Mouse (Mus musculus) embryonic facial prominence, embryonic 15.5 days (tissue): ENCODE data around the gene Vps37c. TPM values are rescaled to one million over a fixed set of nuclear protein-coding genes. Genes with fewer than 3 reads are reported as not detected.
A peak's percentile ranks its signal among the peaks of the same experiment; 100 is the strongest.

Source experiments
- ATAC-seq: fragments of 200-750 bp; cut with Nextera tagmentation; 2 replicates; pipeline ENCODE4 v1.8.0; 2017; ENCODE audit warnings: low read depth, moderate TSS enrichment; ENCODE audit not compliant: insufficient number of reproducible peaks, low FRiP score, low TSS enrichment
- H3K27ac ChIP-seq: fragments of 300-500 bp; sonication (generic); replicated peaks from 2 replicates; pipeline ENCODE4 v1.5.1; 2015; ENCODE audit warnings: mild to moderate bottlenecking, inconsistent platforms
- H3K27me3 ChIP-seq: fragments of 300-500 bp; sonication (generic); 2 replicates; pipeline ENCODE4 v1.6.1; 2015; ENCODE audit warnings: inconsistent platforms
- H3K36me3 ChIP-seq: fragments of 300-500 bp; sonication (generic); 2 replicates; pipeline ENCODE4 v1.6.1; 2015; ENCODE audit warnings: mild to moderate bottlenecking, inconsistent platforms
- H3K4me1 ChIP-seq: fragments of 300-500 bp; sonication (generic); 2 replicates; pipeline ENCODE4 v1.6.1; 2015; ENCODE audit warnings: inconsistent platforms
- H3K4me2 ChIP-seq: fragments of 300-500 bp; sonication (generic); replicated peaks from 2 replicates; pipeline ENCODE4 v1.6.1; 2015; ENCODE audit warnings: mild to moderate bottlenecking, inconsistent platforms
- H3K4me3 ChIP-seq: fragments of 300-500 bp; sonication (generic); replicated peaks from 2 replicates; pipeline ENCODE4 v1.5.1; 2015; ENCODE audit warnings: mild to moderate bottlenecking, inconsistent platforms
- H3K9ac ChIP-seq: fragments of 300-500 bp; sonication (generic); 2 replicates; pipeline ENCODE4 v1.6.1; 2015; ENCODE audit warnings: inconsistent platforms
- H3K9me3 ChIP-seq: fragments of 300-500 bp; sonication (generic); replicated peaks from 2 replicates; pipeline ENCODE4 v1.6.1; 2016; ENCODE audit warnings: inconsistent platforms
- WGBS: fragments of 180-500 bp; shearing (Covaris S2); methylation state at CpG from one replicate; pipeline ENCODE4 v1.1.7; 2015; 5-methylcytosine and 5-hydroxymethylcytosine counted together
- polyA plus RNA-seq: library from polyadenylated mRNA; unstranded; fragments of >200 nt; fragmentation: Nextera tagmentation; extraction: Ambion mirVana; gene quantifications from 2 replicates; pipeline ENCODE4 v1.2.1, GENCODE M21; 2015

Vps37c gene
- polyA plus RNA-seq, 1 experiment from 2014 or later, result 47.0 TPM

- 30% methylated on average over 5 of the region's 5 CpGs for WGBS
- H3K9ac ChIP-seq, result peak overlapping the region; percentile 85
- H3K4me1 ChIP-seq, result peaks cover 37% of the 10 kb centered on the region
- H3K27me3 ChIP-seq, result no peaks in the 10 kb centered on the region
- H3K27ac ChIP-seq, result peak overlapping the region; percentile 97
- no peak for ATAC-seq
- peak overlapping the region; percentile 72 for H3K4me2 ChIP-seq
- H3K36me3 ChIP-seq, result no peaks in the 10 kb centered on the region
- H3K9me3 ChIP-seq, result no peaks in the 10 kb centered on the region
- peak overlapping the region; percentile 90 for H3K4me3 ChIP-seq
Observed at GRCm38 (mm10) chr19:10689470-10690166, 1.1 kb downstream of the Vps37c start.

DNA sequence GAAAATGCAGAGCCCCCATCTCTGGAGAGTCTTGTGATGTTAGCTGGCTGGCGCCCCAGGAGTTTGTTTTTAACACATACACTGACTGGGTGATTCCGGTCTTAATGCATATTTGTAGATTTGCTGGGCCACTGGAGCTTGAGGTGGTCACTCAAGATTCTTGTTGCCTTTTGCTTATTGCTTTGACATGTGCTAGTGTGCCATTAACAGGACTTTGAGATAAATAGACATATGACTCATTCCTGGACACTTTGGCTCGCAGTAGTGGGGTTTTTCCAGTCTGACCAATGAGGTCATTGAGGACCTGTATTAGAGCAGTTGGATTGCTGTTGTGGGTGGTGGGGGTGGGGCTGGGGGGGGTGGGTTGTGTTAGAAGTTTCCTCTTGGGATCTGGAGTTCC, 1.8 kb downstream of the Vps37c start:
- H3K4me1 ChIP-seq, result peaks cover 39% of the 10 kb centered on the region
- ATAC-seq, result no peak
- H3K36me3 ChIP-seq, result no peaks in the 10 kb centered on the region
- peak overlapping the region; percentile 90; the same call in 1 of the 2 replicates for H3K4me3 ChIP-seq
- peak overlapping the region; percentile 97 for H3K27ac ChIP-seq
- H3K9ac ChIP-seq, result no peak overlapping the region
- no peaks in the 10 kb centered on the region for H3K27me3 ChIP-seq
- H3K4me2 ChIP-seq, result peak overlapping the region; percentile 72
- WGBS, result 77% methylated on average over 3 of the region's 3 CpGs
- no peaks in the 10 kb centered on the region for H3K9me3 ChIP-seq

DNA sequence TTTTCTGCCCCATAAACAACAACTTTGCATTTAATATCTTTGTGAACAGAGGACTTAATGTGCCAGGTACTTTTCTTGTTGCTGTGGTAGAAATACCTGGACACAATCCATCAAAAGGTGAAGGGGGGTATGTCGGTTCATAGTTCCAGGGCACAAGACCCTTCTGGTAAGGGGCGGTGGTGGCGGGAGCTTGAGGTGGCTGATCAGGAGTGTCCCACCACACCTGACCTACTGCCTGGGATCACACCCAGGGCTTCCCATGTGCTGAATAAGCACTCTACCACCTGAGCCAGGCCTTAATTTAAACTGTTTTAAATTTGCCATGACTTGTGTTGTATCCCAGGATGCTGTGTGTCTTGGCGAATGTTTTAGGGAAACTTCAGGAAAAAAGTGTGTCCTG, 2.6 kb downstream of the Vps37c start:
- no peaks in the 10 kb centered on the region for H3K36me3 ChIP-seq
- H3K4me2 ChIP-seq, result 0 out of 2 replicates have a peak overlapping the region, but pooled peaks have one; percentile 2
- H3K4me1 ChIP-seq, result peaks cover 47% of the 10 kb centered on the region
- WGBS, result 82% methylated on average over 4 of the region's 4 CpGs
- H3K27me3 ChIP-seq, result no peaks in the 10 kb centered on the region
- H3K9me3 ChIP-seq, result no peaks in the 10 kb centered on the region
- no peak overlapping the region for H3K4me3 ChIP-seq
- H3K27ac ChIP-seq, result peak overlapping the region; percentile 55; the same call in 1 of the 2 replicates
- H3K9ac ChIP-seq, result no peak overlapping the region
- ATAC-seq, result no peak

DNA sequence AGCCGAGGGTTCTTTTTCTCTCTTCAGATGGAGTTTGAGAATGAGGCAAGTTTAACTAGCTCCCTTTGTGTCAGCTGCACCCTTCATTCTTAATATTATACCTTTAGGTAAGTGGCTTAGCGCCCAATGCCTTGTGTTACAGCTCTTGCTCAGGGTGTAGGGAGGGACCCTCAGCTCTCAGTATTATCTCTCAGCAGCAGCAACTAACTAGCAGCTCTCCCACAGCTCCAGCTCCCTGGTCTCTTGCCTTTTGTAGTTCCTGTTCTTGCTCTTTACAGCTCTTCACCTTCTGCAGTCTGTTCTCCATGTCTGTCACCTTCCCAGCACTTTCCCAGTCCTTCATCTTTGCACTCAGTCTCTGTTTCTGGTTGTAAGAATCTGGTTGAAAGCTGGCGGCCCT, 3.1 kb downstream of the Vps37c start:
- Histone ChIP-seq H3K9ac (no peak overlapping the region), H3K9me3 (no peaks in the 10 kb centered on the region), H3K4me1 (peaks cover 51% of the 10 kb centered on the region), H3K4me3 (no peak overlapping the region), H3K27ac (peak overlapping the region; percentile 55), H3K27me3 (no peaks in the 10 kb centered on the region), H3K36me3 (no peaks in the 10 kb centered on the region), H3K4me2 (no peak overlapping the region)
- no peak for ATAC-seq
- WGBS, result 66% methylated on average over 3 of the region's 3 CpGs

- 81% methylated on average over 4 of the region's 4 CpGs for WGBS
- peaks cover 56% of the 10 kb centered on the region for H3K4me1 ChIP-seq
- no peak overlapping the region for H3K4me3 ChIP-seq
- no peaks in the 10 kb centered on the region for H3K27me3 ChIP-seq
- H3K9me3 ChIP-seq, result no peaks in the 10 kb centered on the region
- peak overlapping the region; percentile 55; the same call in 1 of the 2 replicates for H3K27ac ChIP-seq
- ATAC-seq, result no peak
- no peak overlapping the region for H3K9ac ChIP-seq
- no peaks in the 10 kb centered on the region for H3K36me3 ChIP-seq
- no peak overlapping the region for H3K4me2 ChIP-seq
Observed at GRCm38 (mm10) chr19:10692361-10692760, 3.8 kb downstream of the Vps37c start.

- no peaks in the 10 kb centered on the region for H3K27me3 ChIP-seq
Observed at GRCm38 (mm10) chr19:10693926-10694682, 5.6 kb downstream of the Vps37c start.

DNA sequence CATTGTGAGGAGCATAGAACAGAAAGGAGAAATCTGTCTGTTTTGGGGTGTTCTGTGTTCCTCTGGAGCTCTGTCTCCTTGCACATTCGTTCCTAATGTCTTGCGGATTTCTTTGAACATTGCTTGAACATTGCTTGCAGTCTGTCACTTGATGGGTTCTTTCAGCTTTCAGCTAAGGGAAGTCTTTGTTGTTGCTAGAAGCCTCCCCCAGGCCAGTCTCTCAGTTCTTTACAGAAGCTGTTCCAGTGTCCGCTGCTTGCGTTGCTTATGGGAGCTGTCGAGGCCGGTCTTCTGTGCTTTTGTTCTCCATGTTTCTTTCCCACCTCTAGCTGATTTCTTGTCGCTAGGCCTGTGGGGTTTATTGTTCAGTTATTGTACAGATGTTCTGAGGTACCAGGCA, 7.3 kb downstream of the Vps37c start:
- Histone ChIP-seq H3K4me3 (no peak overlapping the region), H3K9me3 (no peaks in the 10 kb centered on the region), H3K27me3 (no peaks in the 10 kb centered on the region), H3K9ac (no peak overlapping the region), H3K4me2 (no peak overlapping the region), H3K27ac (peak overlapping the region; percentile 28; the same call in 1 of the 2 replicates), H3K4me1 (peaks cover 62% of the 10 kb centered on the region), H3K36me3 (no peaks in the 10 kb centered on the region)
- WGBS, result 34% methylated on average over 7 of the region's 7 CpGs
- ATAC-seq, result no peak

More at GRCm38 (mm10) chr19:10693926-10694682, 5.6 kb downstream of the Vps37c start:
- H3K4me2 ChIP-seq, result no peak overlapping the region
- no peak for ATAC-seq
- 80% methylated on average over 10 of the region's 10 CpGs for WGBS
- H3K4me3 ChIP-seq, result no peak overlapping the region
- H3K4me1 ChIP-seq, result peaks cover 62% of the 10 kb centered on the region
- H3K36me3 ChIP-seq, result no peaks in the 10 kb centered on the region
- H3K9me3 ChIP-seq, result no peaks in the 10 kb centered on the region
- no peak overlapping the region for H3K27ac ChIP-seq
- H3K9ac ChIP-seq, result no peak overlapping the region

DNA sequence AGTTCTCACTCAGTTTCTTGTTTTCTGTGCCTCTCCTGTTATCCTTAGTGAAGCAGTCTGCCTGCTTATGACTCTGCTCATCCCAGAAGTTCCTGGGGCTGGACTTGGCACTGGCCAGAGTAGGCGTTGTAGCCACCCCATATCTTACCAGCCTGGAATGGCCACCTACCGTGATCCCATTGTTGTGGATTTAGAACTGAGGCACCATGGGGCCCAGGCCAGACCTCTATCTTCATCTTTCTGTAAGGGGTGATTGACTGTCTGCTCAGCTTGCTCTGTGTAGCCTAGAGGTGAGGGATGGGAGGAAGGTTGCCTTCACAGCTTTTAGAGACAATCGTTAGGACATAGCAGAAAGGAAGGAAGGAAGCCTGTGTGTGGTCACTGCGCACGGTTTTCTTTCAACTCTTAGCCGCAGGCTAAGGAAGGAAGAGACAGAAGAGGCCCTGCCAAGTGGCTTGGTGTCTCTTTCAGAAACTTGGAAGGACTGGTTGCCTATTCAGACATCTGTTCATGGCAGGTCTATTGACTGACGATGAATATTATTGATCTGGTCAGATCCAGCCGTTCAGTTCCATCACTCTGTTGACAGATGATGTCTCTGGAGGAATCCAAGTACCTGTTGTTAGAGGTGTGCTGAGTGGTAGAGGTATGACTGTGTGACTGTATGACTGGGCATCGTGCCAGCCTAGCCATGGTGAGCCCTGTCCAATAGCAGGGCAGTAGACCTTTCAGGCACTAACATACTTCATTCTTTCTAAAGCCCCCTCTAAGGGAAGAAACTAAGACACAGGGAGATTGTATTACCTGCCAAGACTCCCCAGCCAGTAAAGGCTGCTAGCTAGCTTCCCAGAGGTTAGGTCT, 9.8 kb downstream of the Vps37c start:
- 75% methylated on average over 9 of the region's 9 CpGs for WGBS
- H3K36me3 ChIP-seq, result no peaks in the 10 kb centered on the region
- peaks cover 55% of the 10 kb centered on the region for H3K4me1 ChIP-seq
- no peaks in the 10 kb centered on the region for H3K27me3 ChIP-seq
- H3K4me3 ChIP-seq, result no peak overlapping the region
- H3K27ac ChIP-seq, result no peak overlapping the region
- H3K9ac ChIP-seq, result no peak overlapping the region
- H3K9me3 ChIP-seq, result no peaks in the 10 kb centered on the region
- no peak for ATAC-seq
- no peak overlapping the region for H3K4me2 ChIP-seq

GRCm38 (mm10) chr19:10699851-10700250, 11.3 kb downstream of the Vps37c start:
- no peak overlapping the region for H3K27ac ChIP-seq
- 61% methylated on average over 9 of the region's 9 CpGs for WGBS
- H3K36me3 ChIP-seq, result no peaks in the 10 kb centered on the region
- peaks cover 55% of the 10 kb centered on the region for H3K4me1 ChIP-seq
- H3K4me2 ChIP-seq, result no peak overlapping the region
- H3K27me3 ChIP-seq, result no peaks in the 10 kb centered on the region
- no peak overlapping the region for H3K4me3 ChIP-seq
- no peaks in the 10 kb centered on the region for H3K9me3 ChIP-seq
- no peak overlapping the region for H3K9ac ChIP-seq
- ATAC-seq, result no peak

DNA sequence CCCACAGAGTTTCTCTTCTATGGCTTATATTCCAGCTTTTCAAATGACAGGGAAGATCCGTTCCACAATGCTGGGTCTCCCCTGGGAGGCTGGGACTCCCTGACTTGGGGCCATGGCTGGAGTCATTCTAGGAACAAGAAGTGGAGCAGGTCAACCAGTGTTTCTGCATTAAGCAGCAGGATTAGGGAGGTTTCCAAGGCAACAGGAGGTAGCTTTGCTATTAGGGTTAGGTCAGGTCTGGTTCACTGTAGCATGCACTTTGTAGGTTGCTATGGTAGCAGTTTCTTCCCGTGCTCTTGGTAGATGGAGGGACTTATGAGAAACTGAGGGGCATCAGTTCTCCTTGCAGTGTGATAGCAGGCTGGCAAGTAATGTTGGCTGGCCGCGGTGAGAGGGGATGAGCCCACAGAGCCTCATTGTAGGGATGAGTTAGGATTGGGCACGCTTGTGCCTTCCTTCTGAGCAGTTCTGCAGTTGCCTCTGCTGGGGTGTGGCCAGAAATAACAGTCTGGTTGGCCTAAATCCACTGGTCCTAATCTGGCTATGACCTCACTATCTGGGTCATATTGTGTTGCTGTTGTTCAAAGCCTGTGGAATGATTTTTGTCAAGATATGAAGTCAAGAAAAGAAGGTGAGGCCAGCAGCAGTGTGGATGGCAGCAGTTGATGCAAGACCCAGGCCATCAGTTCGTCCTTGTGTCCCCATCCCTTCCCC, 12.6 kb downstream of the Vps37c start:
- no peak overlapping the region for H3K27ac ChIP-seq
- WGBS, result 62% methylated on average over 6 of the region's 6 CpGs
- no peaks in the 10 kb centered on the region for H3K27me3 ChIP-seq
- H3K9me3 ChIP-seq, result no peaks in the 10 kb centered on the region
- H3K9ac ChIP-seq, result no peak overlapping the region
- no peaks in the 10 kb centered on the region for H3K36me3 ChIP-seq
- peaks cover 44% of the 10 kb centered on the region for H3K4me1 ChIP-seq
- no peak for ATAC-seq
- no peak overlapping the region for H3K4me2 ChIP-seq
- H3K4me3 ChIP-seq, result no peak overlapping the region
